ENCODE assay signal across 21 mouse cellular contexts in the genomic region with DNA sequence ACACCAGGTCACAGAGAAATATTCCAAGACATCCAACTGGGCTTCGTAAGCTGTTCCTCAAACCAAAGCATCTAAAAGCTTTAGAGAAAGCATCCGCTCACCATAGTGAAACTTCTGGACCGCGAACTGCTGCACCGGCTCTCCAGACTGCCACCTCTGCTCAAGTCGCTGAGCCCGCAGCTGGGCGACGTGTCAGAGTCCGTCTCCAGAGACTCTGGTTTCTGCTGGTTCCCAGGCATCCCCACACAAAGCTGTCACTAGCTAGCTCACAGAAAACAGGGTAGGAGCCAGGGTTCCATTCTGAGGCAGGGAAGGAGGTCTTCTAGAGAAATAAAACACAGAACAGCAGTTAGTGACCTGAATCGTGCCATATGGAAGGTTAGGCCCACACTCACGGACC. TPM values are rescaled to one million over a fixed set of nuclear protein-coding genes. Genes with fewer than 3 reads are reported as not detected.
"Had no signal": no experiment of that assay in that cellular context is flagged by ENCODE, and none has a peak within 500 bp of the region (broad histone marks: within the 10 kb centered on the region; RNA-seq: fewer than 3 reads in every experiment).

No protein-coding gene starts in this region.

- H3K9me3 ChIP-seq: intestine, embryonic 15.5 days; midbrain, embryonic 12.5 days; neural tube, embryonic 13.5 days; stomach, embryonic 15.5 days had no signal

- H3K27me3 ChIP-seq: intestine, embryonic 15.5 days; midbrain, embryonic 12.5 days; neural tube, embryonic 13.5 days; stomach, embryonic 15.5 days had no signal

- H3K36me3 ChIP-seq: intestine, embryonic 15.5 days; midbrain, embryonic 12.5 days; neural tube, embryonic 13.5 days; stomach, embryonic 15.5 days had no signal

- H3K4me2 ChIP-seq: intestine, embryonic 15.5 days; lung, embryonic 14.5 days; midbrain, embryonic 12.5 days; neural tube, embryonic 13.5 days; stomach, embryonic 15.5 days had no signal

- H3K4me1 ChIP-seq: midbrain, embryonic 12.5 days; neural tube, embryonic 13.5 days had no signal

- H3K27ac ChIP-seq: intestine, embryonic 15.5 days; left cerebral cortex, adult 2 months; liver, embryonic 14.5 days; macrophage; midbrain, embryonic 12.5 days; neural tube, embryonic 13.5 days; stomach, embryonic 15.5 days had no signal

- DNase-seq: kidney, adult 11 months; kidney, postnatal 25 days; layer of hippocampus, postnatal 36 days; liver, postnatal 0 days; lung, embryonic 14.5 days; retina, postnatal 1 day; right cerebral cortex, postnatal 25 days; spleen, adult 18-20 months; thymus, adult 2 months; thymus, postnatal 14 days; thymus, postnatal 4 days had no signal

- H3K9ac ChIP-seq: intestine, embryonic 15.5 days; liver, embryonic 14.5 days; liver, postnatal 0 days; lung, embryonic 14.5 days; midbrain, embryonic 12.5 days; neural tube, embryonic 13.5 days; stomach, embryonic 15.5 days had no signal

- ATAC-seq: intestine, embryonic 15.5 days; liver, postnatal 0 days; lung, postnatal 0 days had no signal

- H3K4me3 ChIP-seq: intestine, embryonic 15.5 days; left cerebral cortex, adult 2 months; midbrain, embryonic 12.5 days; myocyte; neural tube, embryonic 13.5 days; stomach, embryonic 15.5 days had no signal

RNA-seq across cellular contexts. Expression of a gene that starts 16.2 kb away (rescaled TPM):
- total RNA-seq: monocyte, adult 5-6 weeks had no signal
- polyA plus RNA-seq: macrophage had no signal
